Mouse (Mus musculus): ENCODE data around the gene Nmnat3.

DNA sequence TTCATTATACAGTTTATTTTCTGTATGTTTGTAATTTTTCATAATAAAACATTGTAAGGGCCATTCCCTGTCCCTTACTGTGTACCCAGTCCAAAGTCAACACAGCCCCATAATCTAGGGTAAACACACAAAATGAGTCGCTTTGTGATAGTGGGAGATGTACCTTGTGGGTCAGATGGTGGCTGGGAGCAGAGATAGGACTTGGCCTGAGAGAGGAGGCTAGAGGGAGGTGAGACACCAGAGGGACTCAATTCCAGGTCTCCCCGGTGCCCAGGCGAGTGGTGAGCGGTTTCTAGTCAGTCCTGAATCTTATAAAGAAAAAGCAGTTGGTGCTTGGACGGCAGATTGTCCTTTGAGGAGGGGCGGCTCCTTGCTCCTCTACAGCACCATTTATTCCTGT lies 26.4 kb downstream of the Nmnat3 start:
- TF ChIP-seq CTCF (IDR thresholded peaks at IDR 0.05; ENCODE audit: insufficient read depth, low read depth, low read length) (no peak), POLR2A (IDR thresholded peaks at IDR 0.05; ENCODE audit: insufficient read depth, low read depth, low read length) (no peak)

Measured in olfactory bulb, adult 2 months (tissue).